Mouse (Mus musculus): ENCODE results near the gene Rasgrp4.
"Not testable (repeated sequence)": the region's sequence is repeated elsewhere in the genome, so short reads cannot be mapped to it uniquely, and the experiment has no call there.

The Rasgrp4 gene

GRCm38 (mm10) chr7:29178106-29178505 is 43.5 kb downstream of the Rasgrp4 start:
- no peak for DNase-seq (ENCODE audit: low spot score)

- DNase-seq (ENCODE audit: low spot score): no peak
These were observed 44.7 kb downstream of the Rasgrp4 start for GRCm38 (mm10) chr7:29179323-29179722.

GRCm38 (mm10) chr7:29180077-29180853 is 45.6 kb downstream of the Rasgrp4 start, which contains the start of gene Psmd8:
Gene Psmd8, minus strand, starts transcription at chr7:29180701.
- DNase-seq (ENCODE audit: low spot score): peak; percentile 95

GRCm38 (mm10) chr7:29180854-29181236 is 46.2 kb downstream of the Rasgrp4 start:
- DNase-seq (ENCODE audit: low spot score): no peak

GRCm38 (mm10) chr7:29181323-29181722 is 46.7 kb downstream of the Rasgrp4 start:
- DNase-seq (ENCODE audit: low spot score): not testable (repeated sequence)

- DNase-seq (ENCODE audit: low spot score): not testable (repeated sequence)
These were observed 59.6 kb downstream of the Rasgrp4 start for GRCm38 (mm10) chr7:29194230-29194629.

- no peak for DNase-seq (ENCODE audit: low spot score)
These were observed 67.9 kb downstream of the Rasgrp4 start for GRCm38 (mm10) chr7:29202577-29202976.
